Mouse (Mus musculus): ENCODE data around the gene Zfp790. TPM values are rescaled to one million over a fixed set of nuclear protein-coding genes. Genes with fewer than 3 reads are reported as not detected.

Zfp790 gene
- 8.4 and 9.1 TPM in 2 replicates for polyA plus RNA-seq (2015; fragmentation: Nextera tagmentation; extraction: Ambion mirVana)

DNA sequence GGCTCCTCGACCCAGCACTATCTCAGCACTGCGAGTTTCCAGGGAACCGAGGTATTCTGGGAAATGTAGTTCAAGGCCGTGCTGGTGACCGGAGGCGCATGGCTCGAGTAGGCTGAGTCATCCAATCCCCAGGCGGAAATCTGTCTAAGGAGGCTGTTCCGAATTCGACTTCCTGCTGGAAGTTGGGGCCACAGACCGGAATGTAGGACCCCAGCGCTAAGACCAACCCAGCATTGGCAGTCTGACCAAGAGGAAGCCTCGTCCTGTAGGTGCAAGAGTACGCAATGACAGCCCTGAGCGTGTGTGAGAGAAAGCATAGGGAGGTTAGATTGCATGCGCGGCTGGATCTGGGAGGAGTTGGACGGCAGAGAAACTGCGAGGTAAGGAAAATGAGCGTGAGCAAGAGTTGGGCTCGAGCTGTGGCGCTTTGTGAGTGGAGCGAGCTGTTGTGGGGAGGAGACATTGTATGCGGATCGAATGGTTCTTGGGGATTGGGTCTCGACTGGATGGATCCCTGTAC, at the start of gene Zfp790:
Gene Zfp790, plus strand, starts transcription at position 205 of the 520 bp plus-strand sequence.
- Histone ChIP-seq H3K4me3 (ENCODE audit: low read depth, low read length) (peak within 1 kb of the TSS; percentile 58), H3K4me1 (ENCODE audit: insufficient read depth, low read depth, low read length) (peaks cover 16% of the 10 kb centered on the region; the same call in 1 of the 2 replicates), H3K36me3 (ENCODE audit: insufficient read depth, low read length) (no peaks in the 10 kb centered on the region), H3K9ac (replicated peaks; ENCODE audit: low read depth) (peak within 1 kb of the TSS; percentile 60), H3K9me3 (ENCODE audit: low read length) (no peaks in the 10 kb centered on the region), H3K4me2 (replicated peaks; ENCODE audit: low read depth, low read length) (peak within 1 kb of the TSS; percentile 82), H3K27me3 (replicated peaks; ENCODE audit: insufficient read depth, low read length) (no peaks in the 10 kb centered on the region), H3K27ac (ENCODE audit: low read length) (peak within 1 kb of the TSS; percentile 88)
- DNase-seq (ENCODE audit: low spot score) (peak; percentile 99), ATAC-seq (peak; percentile 96)
- WGBS: under 1% methylated on average over 26 of the region's 26 CpGs
- TF ChIP-seq CTCF (IDR thresholded peaks at IDR 0.05) (no peak), EP300 (IDR thresholded peaks at IDR 0.05) (no peak)

DNA sequence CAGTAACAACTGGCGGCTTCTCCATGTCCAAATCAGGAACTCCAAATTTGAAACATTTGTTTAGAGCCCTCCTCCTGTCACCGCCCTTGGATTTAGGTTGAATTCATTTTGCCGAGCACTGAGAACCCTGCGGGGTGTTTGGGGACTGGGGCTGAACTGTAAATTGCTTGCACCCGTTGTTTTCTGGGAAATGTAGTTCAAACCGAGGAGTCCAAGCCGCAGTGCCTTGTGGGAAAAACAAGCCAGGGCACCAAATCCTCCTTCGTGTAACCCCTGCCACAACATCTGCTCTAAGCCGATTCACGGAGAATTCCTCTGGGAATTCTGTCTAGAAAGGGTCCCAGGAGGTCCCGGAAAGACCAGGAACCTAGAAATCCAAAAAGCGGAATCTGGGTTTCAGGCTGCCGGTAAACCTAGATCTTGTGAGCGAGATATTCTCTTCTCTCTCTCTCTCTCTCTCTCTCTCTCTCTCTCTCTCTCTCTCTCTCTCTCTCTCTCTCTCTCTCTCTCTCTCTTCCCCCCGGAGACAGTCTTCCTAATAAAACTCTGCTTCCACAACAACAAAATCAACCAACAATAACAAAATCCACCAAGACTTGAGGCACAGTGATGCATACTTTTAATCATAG, 48.7 kb upstream of the Zfp790 start:
- peak overlapping the region; percentile 38 for H3K4me3 ChIP-seq (ENCODE audit: low read depth, low read length)
- no peaks in the 10 kb centered on the region for H3K36me3 ChIP-seq (ENCODE audit: insufficient read depth, low read length)
- peaks cover 7% of the 10 kb centered on the region for H3K4me1 ChIP-seq (ENCODE audit: insufficient read depth, low read depth, low read length)
- under 1% methylated on average over 15 of the region's 15 CpGs for WGBS
- DNase-seq (ENCODE audit: low spot score) (peak; percentile 91), ATAC-seq (peak; percentile 65)
- H3K9ac ChIP-seq (replicated peaks; ENCODE audit: low read depth): peak overlapping the region; percentile 45
- no peaks in the 10 kb centered on the region for H3K9me3 ChIP-seq (ENCODE audit: low read length)
- peak overlapping the region; percentile 71 for H3K27ac ChIP-seq (ENCODE audit: low read length)
- H3K4me2 ChIP-seq (replicated peaks; ENCODE audit: low read depth, low read length): peak overlapping the region; percentile 62
- TF ChIP-seq EP300 (IDR thresholded peaks at IDR 0.05) (no peak), CTCF (IDR thresholded peaks at IDR 0.05) (no peak)
- no peaks in the 10 kb centered on the region for H3K27me3 ChIP-seq (replicated peaks; ENCODE audit: insufficient read depth, low read length)

DNA sequence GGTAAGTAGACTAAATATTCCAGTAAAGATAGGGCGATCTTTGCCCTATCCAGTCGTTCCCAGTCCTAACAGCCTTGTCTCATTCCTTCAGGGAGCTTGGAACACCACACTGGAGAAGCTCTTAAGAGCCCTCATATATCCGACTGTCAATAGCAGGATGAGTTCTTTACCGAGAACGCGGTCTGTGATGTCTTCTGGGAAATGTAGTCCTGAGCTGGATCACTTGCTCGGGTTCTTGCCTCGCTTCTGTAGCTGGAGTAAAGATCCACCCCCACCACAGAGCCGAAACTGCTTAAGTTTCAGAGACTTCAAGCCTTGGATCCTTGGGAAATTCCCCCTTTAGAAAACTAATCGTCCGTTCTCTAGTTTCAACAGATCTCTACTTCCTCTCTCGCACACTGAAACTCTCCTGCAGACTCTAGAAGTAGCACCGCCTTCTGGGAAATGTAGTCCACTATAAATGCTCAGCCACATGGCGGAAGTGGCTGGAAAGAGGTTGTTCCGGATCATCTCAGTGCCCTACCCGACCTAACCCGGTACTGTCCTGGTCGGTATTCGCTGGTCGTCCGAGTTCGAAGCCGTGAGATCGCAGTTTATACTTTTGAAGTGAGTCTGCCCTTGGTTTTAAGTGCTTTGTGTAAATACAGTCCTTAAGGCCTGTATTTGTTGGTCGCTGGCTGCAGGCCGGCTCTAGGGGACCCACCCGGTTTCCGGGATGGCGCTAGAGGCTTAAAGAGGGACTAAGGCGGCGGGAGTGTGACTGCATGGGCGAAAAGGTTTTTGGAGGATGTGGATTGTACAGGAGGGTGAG, 47.6 kb upstream of the Zfp790 start, which contains the start of gene Zfp84:
Gene Zfp84, plus strand, starts transcription at position 463 of the 811 bp plus-strand sequence.
- Histone ChIP-seq H3K27ac (ENCODE audit: low read length) (peak within 1 kb of the TSS; percentile 89), H3K36me3 (ENCODE audit: insufficient read depth, low read length) (no peaks in the 10 kb centered on the region; the same call in 1 of the 2 replicates), H3K4me3 (ENCODE audit: low read depth, low read length) (peak within 1 kb of the TSS; percentile 69), H3K27me3 (replicated peaks; ENCODE audit: insufficient read depth, low read length) (no peaks in the 10 kb centered on the region), H3K9ac (replicated peaks; ENCODE audit: low read depth) (peak within 1 kb of the TSS; percentile 61), H3K9me3 (ENCODE audit: low read length) (no peaks in the 10 kb centered on the region), H3K4me2 (replicated peaks; ENCODE audit: low read depth, low read length) (peak within 1 kb of the TSS; percentile 62), H3K4me1 (ENCODE audit: insufficient read depth, low read depth, low read length) (peaks cover 7% of the 10 kb centered on the region)
- ATAC-seq (peak; percentile 97), DNase-seq (ENCODE audit: low spot score) (peak; percentile 99)
- under 1% methylated on average over 32 of the region's 32 CpGs for WGBS
- TF ChIP-seq EP300 (IDR thresholded peaks at IDR 0.05): no peak; the same call in 1 of the 2 replicates
- TF ChIP-seq CTCF (IDR thresholded peaks at IDR 0.05): no peak

DNA sequence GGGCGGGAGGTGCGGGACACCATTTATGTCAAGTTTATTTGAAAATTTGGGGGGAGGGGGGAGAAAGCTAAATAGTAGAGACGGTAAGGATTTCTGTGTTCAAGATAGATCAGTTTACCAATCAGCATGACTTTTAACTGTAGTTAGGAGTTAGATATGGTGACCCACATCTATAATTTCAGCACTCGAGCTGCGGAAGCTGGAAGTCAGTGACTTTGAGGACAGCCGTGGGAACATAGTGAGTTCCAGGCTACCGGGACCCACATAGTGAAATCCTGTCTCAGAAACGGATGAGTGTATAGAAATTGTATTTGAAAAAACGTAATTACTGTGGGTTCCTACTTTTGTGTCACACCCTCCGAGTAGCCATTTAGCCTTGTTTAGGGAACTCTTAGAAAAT, 46.9 kb upstream of the Zfp790 start:
- Histone ChIP-seq H3K4me3 (ENCODE audit: low read depth, low read length) (peak overlapping the region; percentile 69), H3K27me3 (replicated peaks; ENCODE audit: insufficient read depth, low read length) (no peaks in the 10 kb centered on the region), H3K4me2 (replicated peaks; ENCODE audit: low read depth, low read length) (peak overlapping the region; percentile 62), H3K4me1 (ENCODE audit: insufficient read depth, low read depth, low read length) (peaks cover 7% of the 10 kb centered on the region), H3K27ac (ENCODE audit: low read length) (no peak overlapping the region; the same call in 1 of the 2 replicates), H3K36me3 (ENCODE audit: insufficient read depth, low read length) (no peaks in the 10 kb centered on the region; the same call in 1 of the 2 replicates), H3K9ac (replicated peaks; ENCODE audit: low read depth) (peak overlapping the region; percentile 61; the same call in 1 of the 2 replicates), H3K9me3 (ENCODE audit: low read length) (no peaks in the 10 kb centered on the region)
- no peak for ATAC-seq
- DNase-seq (ENCODE audit: low spot score): peak; percentile 14
- WGBS: 2% methylated on average over 10 of the region's 10 CpGs
- TF ChIP-seq CTCF (IDR thresholded peaks at IDR 0.05): no peak
- no peak for TF ChIP-seq EP300 (IDR thresholded peaks at IDR 0.05)

DNA sequence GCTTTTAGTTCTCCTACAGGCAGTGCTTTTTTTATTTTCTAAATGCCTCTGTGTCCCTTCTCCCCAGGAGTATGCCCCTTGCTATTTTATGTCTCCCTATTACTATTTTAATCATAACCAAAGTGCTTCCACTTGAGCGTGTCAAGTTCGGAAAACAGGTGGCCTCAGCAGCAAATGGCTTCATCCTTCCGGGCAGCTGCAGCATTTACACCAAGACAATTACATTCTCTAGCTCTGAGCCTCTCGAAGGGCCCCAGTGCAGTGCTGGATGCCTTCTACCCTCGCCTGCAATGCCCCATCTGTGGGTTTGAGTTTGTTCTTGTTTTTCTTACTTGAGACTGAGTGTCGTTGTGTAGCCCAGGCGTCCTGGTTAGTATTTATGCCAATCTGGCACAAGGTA, 42.4 kb upstream of the Zfp790 start:
- no peaks in the 10 kb centered on the region for H3K27me3 ChIP-seq (replicated peaks; ENCODE audit: insufficient read depth, low read length)
- H3K4me3 ChIP-seq (ENCODE audit: low read depth, low read length): no peak overlapping the region
- ATAC-seq (no peak), DNase-seq (ENCODE audit: low spot score) (no peak)
- TF ChIP-seq CTCF (IDR thresholded peaks at IDR 0.05) (no peak), EP300 (IDR thresholded peaks at IDR 0.05) (no peak)
- no peak overlapping the region for H3K27ac ChIP-seq (ENCODE audit: low read length)
- no peak overlapping the region for H3K9ac ChIP-seq (replicated peaks; ENCODE audit: low read depth)
- 88% methylated on average over 7 of the region's 7 CpGs for WGBS
- no peak overlapping the region for H3K4me2 ChIP-seq (replicated peaks; ENCODE audit: low read depth, low read length)
- peaks cover 37% of the 10 kb centered on the region for H3K36me3 ChIP-seq (ENCODE audit: insufficient read depth, low read length)
- no peaks in the 10 kb centered on the region for H3K9me3 ChIP-seq (ENCODE audit: low read length)
- H3K4me1 ChIP-seq (ENCODE audit: insufficient read depth, low read depth, low read length): peaks cover 7% of the 10 kb centered on the region

DNA sequence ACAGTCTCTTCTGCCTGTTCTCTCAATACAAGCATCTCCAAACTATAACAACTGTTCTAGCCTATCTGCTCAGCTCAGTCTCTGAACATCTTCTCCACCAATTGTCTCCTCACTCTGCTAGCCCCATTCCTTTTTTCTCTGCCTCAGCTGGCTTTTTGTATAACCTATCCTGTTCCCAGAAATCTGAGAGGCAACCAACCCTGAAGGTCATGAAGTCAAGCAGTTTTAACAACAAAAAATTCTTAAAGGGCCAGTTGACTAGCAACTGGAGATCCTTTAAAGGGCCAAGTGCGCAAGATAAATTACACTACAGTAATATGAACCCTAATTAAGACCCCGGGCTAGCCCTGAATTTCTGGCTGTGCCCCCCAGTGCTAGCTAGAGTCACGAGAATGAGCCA, 41.5 kb upstream of the Zfp790 start:
- H3K27ac ChIP-seq (ENCODE audit: low read length): no peak overlapping the region
- ATAC-seq: no peak
- WGBS: 96% methylated on average over 3 of the region's 3 CpGs
- no peak overlapping the region for H3K4me3 ChIP-seq (ENCODE audit: low read depth, low read length)
- H3K9me3 ChIP-seq (ENCODE audit: low read length): no peaks in the 10 kb centered on the region
- no peaks in the 10 kb centered on the region for H3K27me3 ChIP-seq (replicated peaks; ENCODE audit: insufficient read depth, low read length)
- H3K9ac ChIP-seq (replicated peaks; ENCODE audit: low read depth): no peak overlapping the region
- no peak overlapping the region for H3K4me2 ChIP-seq (replicated peaks; ENCODE audit: low read depth, low read length)
- peaks cover 37% of the 10 kb centered on the region for H3K36me3 ChIP-seq (ENCODE audit: insufficient read depth, low read length)
- DNase-seq (ENCODE audit: low spot score): no peak
- no peak for TF ChIP-seq EP300 (IDR thresholded peaks at IDR 0.05)
- no peak for TF ChIP-seq CTCF (IDR thresholded peaks at IDR 0.05)
- peaks cover 3% of the 10 kb centered on the region for H3K4me1 ChIP-seq (ENCODE audit: insufficient read depth, low read depth, low read length)
